Mouse (Mus musculus) embryonic stem cell, embryonic (primary cell): ENCODE measurements at regions not wholly inside any gene's neighbourhood (a gene's known extent, or its start where the extent isn't known, plus 50 kb on each side); places are given as distances from the start of the nearest gene placed in this dataset.

Experiments used
- CTCF ChIA-PET, 4 experiments: fragments of 300-600 bp in 2 of 4; fragments of 350-600 bp in 2 of 4; sonication (Branson Sonifier 250); formaldehyde crosslinking; loops; one replicate each; lab custom pipeline; 2022; ENCODE audit warnings: inconsistent platforms in 2 of 4; lab: Charles Lee
- POLR2A ChIA-PET, 4 experiments: fragments of 300-600 bp in 2 of 4; fragments of 350-600 bp in 2 of 4; sonication (Branson Sonifier 250); formaldehyde crosslinking; loops; one replicate each; lab custom pipeline; 2022; ENCODE audit warnings: antibody characterized with exemption in 4 of 4, inconsistent platforms in 1 of 4; lab: Charles Lee

DNA sequence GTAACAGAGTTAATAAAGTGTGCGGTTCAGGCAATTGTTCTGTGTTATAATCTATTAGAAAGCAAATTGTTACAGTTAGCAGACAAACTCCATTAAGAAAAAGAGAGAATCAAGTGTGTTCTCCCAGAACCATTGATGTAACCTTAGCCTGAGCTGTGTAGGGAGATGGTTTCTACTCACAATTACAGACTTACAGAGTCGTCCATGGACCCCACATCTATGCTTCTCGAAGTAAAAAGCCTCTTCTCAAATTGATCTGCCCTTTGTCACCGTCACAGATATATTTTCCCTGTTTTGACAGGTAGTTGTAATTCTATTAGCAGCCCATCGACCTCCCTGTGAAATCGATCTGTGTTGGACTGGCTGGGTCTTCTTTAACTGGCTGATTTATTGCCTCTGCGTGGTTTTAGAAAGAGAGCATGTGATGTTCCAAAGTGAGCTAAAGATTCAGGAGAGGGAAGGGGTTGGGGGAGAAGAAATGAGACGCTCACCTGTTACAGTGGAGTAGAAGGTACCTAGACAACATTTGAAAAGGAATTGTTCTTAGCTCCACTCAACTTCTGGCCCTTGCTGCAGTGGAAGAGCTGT lies 54.7 kb upstream of the Map3k7 start:
- CTCF ChIA-PET = interaction anchor here in 1 of 4 experiments (1.4 kb wide), 1 partner anchor 58 kb away, joined by 4 read pairs; no protein-coding TSS in a partner anchor
- POLR2A ChIA-PET = no interaction called here
